Mouse (Mus musculus): ENCODE data around the gene Psma5. TPM values are rescaled to one million over a fixed set of nuclear protein-coding genes. Genes with fewer than 3 reads are reported as not detected.

The Psma5 gene
- total and polyA plus RNA-seq, 2 experiments from 2014 or later = 134 to 239 TPM

DNA sequence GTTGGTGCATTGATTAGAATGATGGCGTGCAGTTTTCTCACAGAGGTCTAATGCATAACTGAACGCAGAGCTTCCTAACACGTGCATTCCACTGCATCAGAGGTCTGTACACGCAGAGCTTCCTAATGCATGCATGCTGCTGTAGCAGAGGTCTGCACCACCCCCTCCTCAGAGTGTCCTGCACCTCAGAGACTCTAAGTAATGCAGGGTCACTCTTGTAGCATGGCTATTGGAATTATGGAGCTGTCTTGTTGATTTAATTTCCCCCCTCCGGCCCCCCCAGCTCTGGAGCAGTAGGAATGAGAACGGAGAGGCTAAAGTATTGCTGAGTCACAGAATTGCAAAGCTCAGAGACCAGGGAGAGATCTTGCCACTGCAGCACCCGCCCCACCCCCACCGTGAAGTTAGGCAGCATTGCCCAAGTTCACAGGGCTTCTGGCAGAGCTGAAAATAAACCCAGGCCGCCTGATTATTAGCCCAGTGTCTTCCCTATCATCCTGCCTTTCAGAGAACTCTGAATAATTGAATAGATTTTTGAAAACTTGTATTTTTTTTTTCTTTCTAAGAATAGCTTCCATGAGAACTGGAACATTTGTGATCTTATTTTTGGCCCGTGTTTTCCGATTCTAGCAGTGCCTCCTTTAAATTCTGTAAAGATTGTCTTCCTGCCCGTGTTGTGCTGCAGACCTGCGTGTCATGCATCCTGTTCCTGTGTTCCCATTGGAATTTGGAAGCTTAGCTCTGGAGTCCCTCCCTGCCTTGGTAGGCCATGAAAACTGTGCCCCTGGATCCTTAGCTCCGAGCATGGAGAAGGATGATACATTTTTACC is 39.7 kb downstream of the Psma5 start:
- ATAC-seq = peak; percentile 67
- Histone ChIP-seq H3K9me3 (ENCODE audit: low read length) (no peaks in the 10 kb centered on the region), H3K27me3 (ENCODE audit: insufficient read depth, low read length) (no peaks in the 10 kb centered on the region), H3K27ac (ENCODE audit: low read depth, low read length) (peak overlapping the region; percentile 80), H3K4me1 (ENCODE audit: insufficient read depth) (peaks cover 34% of the 10 kb centered on the region), H3K4me3 (ENCODE audit: low read depth, low read length) (no peak overlapping the region), H3K4me2 (ENCODE audit: low read depth) (peak overlapping the region; percentile 40), H3K9ac (peak overlapping the region; percentile 26), H3K36me3 (ENCODE audit: insufficient read depth) (no peaks in the 10 kb centered on the region)
- TF ChIP-seq CTCF (IDR thresholded peaks at IDR 0.05; ENCODE audit: low read depth) = no peak
- peak; percentile 62 for DNase-seq
- WGBS = 11% methylated on average over 14 of the region's 14 CpGs

- Histone ChIP-seq H3K4me1 (ENCODE audit: insufficient read depth) (peaks cover 34% of the 10 kb centered on the region), H3K9ac (no peak overlapping the region), H3K27me3 (ENCODE audit: insufficient read depth, low read length) (no peaks in the 10 kb centered on the region), H3K4me2 (ENCODE audit: low read depth) (no peak overlapping the region), H3K9me3 (ENCODE audit: low read length) (no peaks in the 10 kb centered on the region), H3K4me3 (ENCODE audit: low read depth, low read length) (no peak overlapping the region), H3K27ac (ENCODE audit: low read depth, low read length) (peak overlapping the region; percentile 80), H3K36me3 (ENCODE audit: insufficient read depth) (no peaks in the 10 kb centered on the region)
- ATAC-seq (peak; percentile 40; the same call in 1 of the 2 replicates), DNase-seq (no peak)
- no peak for TF ChIP-seq CTCF (IDR thresholded peaks at IDR 0.05; ENCODE audit: low read depth)
- WGBS = 72% methylated on average over 7 of the region's 7 CpGs
Measured at GRCm38 (mm10) chr3:108297050-108297419, 40.3 kb downstream of the Psma5 start.

DNA sequence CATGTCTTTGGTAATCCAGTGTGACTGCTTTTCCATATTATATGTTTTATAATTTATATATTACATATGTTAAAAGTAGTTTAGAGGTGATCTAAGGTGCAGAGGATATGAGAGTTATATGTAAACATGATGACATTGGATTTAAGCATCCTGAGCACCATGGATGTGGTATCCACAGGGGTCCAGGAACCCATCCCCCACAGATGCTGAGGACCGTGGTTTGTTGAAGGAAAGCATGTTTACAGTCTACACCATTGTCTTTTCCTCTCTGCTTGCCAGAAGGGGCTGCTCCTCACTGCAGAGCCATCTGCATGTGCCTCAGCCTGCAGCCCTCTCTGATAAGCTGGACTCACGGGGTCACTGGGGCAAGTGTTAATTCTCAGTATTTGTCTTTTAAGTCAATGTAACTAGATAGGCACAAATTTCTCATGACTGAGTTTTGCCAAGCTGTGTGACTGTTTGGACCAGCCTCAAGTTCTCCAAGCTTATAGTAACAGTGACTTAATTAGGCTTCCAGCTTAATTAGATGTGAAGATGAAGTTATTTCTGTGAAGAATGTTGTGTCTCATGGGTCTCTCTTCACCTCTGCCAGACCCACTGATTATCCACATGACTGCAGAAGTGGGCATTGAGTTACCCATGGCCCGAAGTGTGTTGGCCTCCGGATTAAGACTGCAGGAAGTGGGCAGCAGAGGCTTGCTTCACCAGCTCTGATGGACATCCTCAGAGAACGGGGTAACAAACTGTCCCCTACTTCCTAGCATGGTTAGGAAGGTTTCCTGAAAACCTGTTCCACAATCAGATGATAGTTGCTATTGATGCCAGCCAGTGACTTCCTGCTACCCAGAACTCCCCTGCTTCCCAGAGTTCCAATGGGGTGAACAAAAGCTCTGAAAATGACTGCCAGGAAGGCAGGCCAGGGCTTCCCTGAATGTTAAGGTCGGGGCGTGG is 41.2 kb downstream of the Psma5 start:
- ATAC-seq (no peak), DNase-seq (no peak)
- Histone ChIP-seq H3K4me2 (ENCODE audit: low read depth) (no peak overlapping the region), H3K27ac (ENCODE audit: low read depth, low read length) (peak overlapping the region; percentile 40; the same call in 1 of the 2 replicates), H3K4me1 (ENCODE audit: insufficient read depth) (peaks cover 34% of the 10 kb centered on the region), H3K9ac (no peak overlapping the region), H3K9me3 (ENCODE audit: low read length) (no peaks in the 10 kb centered on the region), H3K27me3 (ENCODE audit: insufficient read depth, low read length) (no peaks in the 10 kb centered on the region), H3K4me3 (ENCODE audit: low read depth, low read length) (no peak overlapping the region), H3K36me3 (ENCODE audit: insufficient read depth) (no peaks in the 10 kb centered on the region)
- no peak for TF ChIP-seq CTCF (IDR thresholded peaks at IDR 0.05; ENCODE audit: low read depth)
- 42% methylated on average over 7 of the region's 7 CpGs for WGBS

- DNase-seq (no peak), ATAC-seq (no peak)
- TF ChIP-seq CTCF (IDR thresholded peaks at IDR 0.05; ENCODE audit: low read depth) = no peak
- Histone ChIP-seq H3K4me2 (ENCODE audit: low read depth) (no peak overlapping the region), H3K4me3 (ENCODE audit: low read depth, low read length) (no peak overlapping the region), H3K36me3 (ENCODE audit: insufficient read depth) (no peaks in the 10 kb centered on the region), H3K9ac (no peak overlapping the region), H3K9me3 (ENCODE audit: low read length) (no peaks in the 10 kb centered on the region), H3K27ac (ENCODE audit: low read depth, low read length) (no peak overlapping the region), H3K27me3 (ENCODE audit: insufficient read depth, low read length) (no peaks in the 10 kb centered on the region), H3K4me1 (ENCODE audit: insufficient read depth) (peaks cover 24% of the 10 kb centered on the region)
- 71% methylated on average over 6 of the region's 6 CpGs for WGBS
Measured at GRCm38 (mm10) chr3:108300455-108301030, 43.8 kb downstream of the Psma5 start.

DNA sequence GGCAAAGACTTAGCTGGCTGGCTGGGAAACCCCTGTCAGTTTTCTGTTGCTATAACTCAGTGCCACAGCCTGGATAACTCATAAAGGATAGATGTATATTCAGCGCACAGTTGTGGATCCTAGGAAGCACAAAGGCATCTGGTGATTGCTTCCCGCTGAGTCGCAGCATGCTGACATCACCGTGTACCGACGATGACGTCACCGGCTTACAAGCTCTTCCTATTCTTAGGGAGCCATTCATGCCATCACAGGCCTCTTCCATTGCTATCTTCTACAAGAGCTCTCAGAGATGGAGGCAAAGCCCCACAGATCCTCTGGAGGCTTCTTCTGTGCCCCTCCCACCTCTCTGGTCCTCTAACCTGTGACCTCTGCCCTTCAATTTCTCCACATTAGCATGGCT is 47.0 kb downstream of the Psma5 start:
- no peak for ATAC-seq
- H3K27ac ChIP-seq (ENCODE audit: low read depth, low read length) = no peak overlapping the region

GRCm38 (mm10) chr3:108304747-108305146 is 48.0 kb downstream of the Psma5 start:
- 76% methylated on average over 4 of the region's 4 CpGs for WGBS
- no peak overlapping the region for H3K9ac ChIP-seq
- H3K4me3 ChIP-seq (ENCODE audit: low read depth, low read length) = no peak overlapping the region
- DNase-seq (no peak), ATAC-seq (peak; percentile 14; the same call in 1 of the 2 replicates)
- H3K36me3 ChIP-seq (ENCODE audit: insufficient read depth) = peaks cover 3% of the 10 kb centered on the region; the same call in 1 of the 2 replicates
- TF ChIP-seq CTCF (IDR thresholded peaks at IDR 0.05; ENCODE audit: low read depth) = no peak
- no peaks in the 10 kb centered on the region for H3K27me3 ChIP-seq (ENCODE audit: insufficient read depth, low read length)
- no peak overlapping the region for H3K4me2 ChIP-seq (ENCODE audit: low read depth)
- peaks cover 21% of the 10 kb centered on the region for H3K4me1 ChIP-seq (ENCODE audit: insufficient read depth)
- no peaks in the 10 kb centered on the region for H3K9me3 ChIP-seq (ENCODE audit: low read length)
- no peak overlapping the region for H3K27ac ChIP-seq (ENCODE audit: low read depth, low read length)

More for the DNA sequence above, 47.0 kb downstream of the Psma5 start:
- no peak overlapping the region for H3K9ac ChIP-seq
- H3K4me1 ChIP-seq (ENCODE audit: insufficient read depth) = peaks cover 21% of the 10 kb centered on the region
- WGBS = 92% methylated on average over 8 of the region's 8 CpGs
- H3K27me3 ChIP-seq (ENCODE audit: insufficient read depth, low read length) = no peaks in the 10 kb centered on the region
- H3K9me3 ChIP-seq (ENCODE audit: low read length) = no peaks in the 10 kb centered on the region
- DNase-seq = no peak
- peaks cover under 1% of the 10 kb centered on the region; the same call in 1 of the 2 replicates for H3K36me3 ChIP-seq (ENCODE audit: insufficient read depth)
- no peak overlapping the region for H3K4me3 ChIP-seq (ENCODE audit: low read depth, low read length)
- no peak for TF ChIP-seq CTCF (IDR thresholded peaks at IDR 0.05; ENCODE audit: low read depth)
- no peak overlapping the region for H3K4me2 ChIP-seq (ENCODE audit: low read depth)

All from forebrain, postnatal 0 days (tissue).